Mouse (Mus musculus) MEL-GATA-1-ER (cell line): ENCODE measurements around the gene Fgfr1op.

ENCODE experiments used
- DNase-seq: peaks from one replicate; pipeline ENCODE4 v3.0.0-alpha.2; 2012; ENCODE audit warnings: low read depth; ENCODE audit errors: extremely low read depth

The Fgfr1op gene

GRCm38 (mm10) chr17:8225166-8225565, 59.9 kb downstream of the Fgfr1op start:
- no peak for DNase-seq

- no peak for DNase-seq
Measured at GRCm38 (mm10) chr17:8225746-8226145, 60.4 kb downstream of the Fgfr1op start.

DNA sequence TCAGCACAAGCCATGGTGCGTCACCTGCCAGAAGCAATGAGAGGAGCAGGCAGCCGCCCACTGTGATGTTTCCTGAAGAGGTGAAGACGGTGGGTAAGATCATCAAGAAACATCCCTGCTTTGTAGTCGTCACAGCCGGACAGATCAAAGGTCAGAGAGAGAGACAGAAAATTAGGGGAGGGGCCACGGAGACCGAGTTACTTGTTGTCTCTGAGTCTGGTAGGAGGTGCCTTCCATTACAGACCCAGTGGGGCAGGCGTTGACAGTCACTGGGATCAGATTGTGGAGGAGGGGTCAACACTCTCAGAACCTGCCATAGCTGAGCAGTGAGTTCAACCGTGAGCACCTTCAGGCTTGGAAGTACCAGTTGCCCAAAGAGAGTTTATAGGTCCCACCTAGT, 63.3 kb downstream of the Fgfr1op start:
- no peak for DNase-seq

GRCm38 (mm10) chr17:8229607-8230006, 64.3 kb downstream of the Fgfr1op start:
- no peak for DNase-seq

DNA sequence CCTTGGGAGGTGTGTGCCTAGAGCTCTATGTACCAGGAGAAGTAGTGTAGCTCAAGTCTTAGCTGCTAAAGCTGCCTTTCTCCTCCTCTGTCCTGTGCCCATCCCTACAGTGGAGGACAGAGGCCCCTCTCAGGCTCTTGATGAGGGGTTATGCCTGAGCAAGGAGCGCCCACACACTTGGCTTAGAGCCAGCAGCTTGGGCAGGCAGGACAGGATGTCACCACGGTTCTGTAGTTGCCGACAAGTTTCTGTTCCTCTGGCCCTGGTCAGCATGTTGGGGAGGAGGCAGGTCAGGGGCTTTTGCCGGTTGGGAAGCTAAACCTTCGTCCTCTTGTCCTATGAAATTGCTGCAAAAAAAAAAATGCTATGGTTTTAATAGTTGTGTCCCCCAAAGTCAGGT, 66.8 kb downstream of the Fgfr1op start:
- DNase-seq: no peak

- DNase-seq: no peak
Measured at GRCm38 (mm10) chr17:8233618-8234214, 68.4 kb downstream of the Fgfr1op start.

DNA sequence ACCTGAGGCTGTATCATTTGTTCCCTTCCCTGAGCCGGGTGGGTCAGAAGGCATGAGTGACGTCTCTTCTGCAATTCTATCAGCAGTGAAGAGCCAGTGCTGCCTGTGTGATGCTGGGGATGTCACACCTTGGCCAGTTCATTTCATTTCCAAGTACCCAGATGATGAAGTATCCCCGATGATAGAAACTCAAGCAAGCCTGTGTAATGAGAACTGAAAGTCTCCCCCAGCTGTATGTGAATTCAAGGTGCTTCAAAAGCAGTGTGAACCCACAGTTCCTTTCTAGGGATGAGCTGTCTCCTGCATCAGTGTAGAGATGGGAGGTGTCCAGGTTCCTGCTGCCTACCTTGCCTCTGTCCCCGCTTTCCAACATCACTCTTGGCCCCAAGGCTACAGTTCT, 69.2 kb downstream of the Fgfr1op start:
- no peak for DNase-seq

- DNase-seq: no peak
Measured at GRCm38 (mm10) chr17:8235743-8236142, 70.4 kb downstream of the Fgfr1op start, which contains the start of gene Ccr6. Ccr6 (plus strand) TSS chr17:8236043.

DNA sequence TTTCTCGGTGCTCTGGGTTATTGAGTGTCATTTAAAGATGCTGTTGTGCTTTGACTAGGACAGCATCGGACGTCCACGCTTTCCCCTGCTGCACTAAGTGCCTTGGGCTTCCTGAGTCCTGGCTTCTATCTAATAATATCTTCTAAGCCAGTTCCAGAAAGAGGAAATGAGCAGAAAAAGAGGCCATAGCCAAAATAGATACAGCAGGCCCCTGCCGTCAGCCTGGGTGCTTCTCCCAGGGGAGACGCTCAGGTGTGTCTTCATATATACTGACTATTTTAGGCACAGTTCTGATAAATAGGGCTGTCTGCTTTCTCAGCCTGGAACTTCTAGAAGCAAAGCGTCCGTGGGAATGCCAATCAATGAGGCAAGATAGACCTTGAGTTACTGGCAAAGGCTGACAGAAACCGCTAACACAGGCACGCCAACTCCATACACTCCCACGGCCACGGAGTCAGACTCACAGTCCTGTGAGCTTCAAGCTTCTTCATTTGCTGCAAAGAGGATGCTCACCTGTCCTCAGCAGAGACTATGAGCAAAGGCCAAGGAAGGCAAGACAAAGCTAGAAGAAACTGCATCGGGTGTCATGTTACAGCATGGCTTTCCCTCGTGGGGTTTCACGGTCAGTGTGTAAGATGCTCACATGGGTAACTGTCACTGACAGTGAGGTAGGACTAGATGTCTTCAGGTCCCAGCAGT, 72.9 kb downstream of the Fgfr1op start:
- no peak for DNase-seq

- no peak for DNase-seq
Measured at GRCm38 (mm10) chr17:8239561-8239960, 74.3 kb downstream of the Fgfr1op start.

DNA sequence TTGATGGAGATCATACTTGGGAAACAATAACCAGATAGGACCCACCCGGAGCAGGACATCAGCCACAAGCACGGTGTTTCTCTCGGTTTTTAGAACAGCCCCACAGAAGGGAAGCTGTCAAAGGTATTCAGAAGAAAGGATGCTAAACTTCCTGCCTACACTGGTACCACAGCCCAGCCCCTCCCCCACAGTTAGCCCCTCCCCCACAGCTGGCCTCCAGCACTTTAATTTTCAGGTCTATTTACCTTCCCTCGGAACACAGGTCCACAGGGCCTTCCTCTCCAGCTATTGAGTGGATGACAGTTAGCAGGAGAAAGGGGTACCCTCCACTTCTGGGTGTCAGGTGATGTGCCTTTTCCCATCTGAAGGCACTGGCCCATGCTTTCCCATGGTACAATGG, 75.2 kb downstream of the Fgfr1op start:
- no peak for DNase-seq

DNA sequence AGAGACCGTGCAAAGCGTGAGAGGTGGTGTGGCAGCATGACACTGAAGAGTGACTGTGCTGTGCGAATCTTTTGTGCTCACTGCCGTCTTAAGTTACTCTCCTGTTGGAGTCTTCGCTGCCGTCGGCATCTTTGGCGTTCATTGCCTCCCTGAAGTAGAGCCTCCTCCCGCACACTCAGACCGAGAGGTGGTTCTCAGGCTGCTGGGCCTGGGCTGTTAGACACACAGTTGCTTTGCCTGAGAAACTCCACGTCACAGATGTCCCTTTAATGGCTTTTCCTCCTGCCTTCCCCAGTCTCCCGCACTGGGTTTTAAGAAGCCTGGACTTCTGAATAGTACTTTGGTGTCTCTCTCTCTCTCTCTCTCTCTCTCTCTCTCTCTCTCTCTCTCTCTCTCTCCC, 76.3 kb downstream of the Fgfr1op start:
- no peak for DNase-seq

GRCm38 (mm10) chr17:8242186-8242585, 76.9 kb downstream of the Fgfr1op start:
- no peak for DNase-seq

DNA sequence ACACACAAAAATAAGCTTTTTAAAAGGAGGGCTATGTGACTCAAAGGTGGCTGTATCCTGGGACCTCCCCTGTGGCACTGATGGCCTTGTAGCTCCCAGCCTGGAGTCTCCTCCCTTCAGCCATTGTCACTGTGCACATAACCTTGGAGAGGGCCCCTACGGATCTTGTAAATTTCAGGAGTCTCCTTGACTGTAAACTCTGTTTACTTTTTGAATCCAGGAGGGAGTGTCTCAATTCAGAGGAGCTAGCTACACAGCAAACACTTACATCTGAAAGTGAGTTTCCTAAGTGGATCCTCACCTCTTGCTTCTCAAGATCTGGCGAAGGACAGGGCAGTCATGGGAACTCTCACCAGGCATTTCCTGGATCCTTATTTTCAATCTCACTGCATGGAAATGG, 78.8 kb downstream of the Fgfr1op start:
- no peak for DNase-seq

- DNase-seq: no peak
Measured at GRCm38 (mm10) chr17:8246102-8246754, 80.9 kb downstream of the Fgfr1op start.
